Mouse (Mus musculus) frontal cortex, postnatal 36 days (tissue): ENCODE measurements around the gene Trim72.

Source experiments
- DNase-seq, 2 experiments: peaks; one replicate each; pipeline ENCODE4 v3.0.0; 2022; ENCODE audit warnings: low spot score in 2 of 2

Gene Trim72

DNA sequence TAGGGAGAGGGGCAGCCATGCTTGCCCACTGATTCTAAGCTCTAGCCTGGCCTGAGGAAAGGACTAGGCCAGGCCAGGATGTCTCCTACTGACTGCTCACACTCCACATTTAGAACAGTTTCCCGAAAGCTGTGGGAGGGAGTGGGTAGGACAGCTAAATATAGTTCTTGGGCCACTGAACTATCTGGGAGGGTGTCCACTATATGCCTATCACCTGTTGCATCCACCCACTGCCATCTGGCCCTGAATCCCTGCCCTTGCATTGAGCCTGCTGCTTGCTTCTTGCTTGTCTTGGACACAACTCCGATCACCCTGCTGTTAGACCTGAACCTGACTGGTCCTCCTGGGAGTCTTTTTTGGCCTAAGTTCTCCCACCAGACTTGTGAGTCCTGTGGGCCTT, at the start of gene Trim72:
Trim72 (plus strand) TSS at position 262 of the 400 bp plus-strand sequence.
- DNase-seq = peak in 1 of 2 experiments; percentile 53

DNA sequence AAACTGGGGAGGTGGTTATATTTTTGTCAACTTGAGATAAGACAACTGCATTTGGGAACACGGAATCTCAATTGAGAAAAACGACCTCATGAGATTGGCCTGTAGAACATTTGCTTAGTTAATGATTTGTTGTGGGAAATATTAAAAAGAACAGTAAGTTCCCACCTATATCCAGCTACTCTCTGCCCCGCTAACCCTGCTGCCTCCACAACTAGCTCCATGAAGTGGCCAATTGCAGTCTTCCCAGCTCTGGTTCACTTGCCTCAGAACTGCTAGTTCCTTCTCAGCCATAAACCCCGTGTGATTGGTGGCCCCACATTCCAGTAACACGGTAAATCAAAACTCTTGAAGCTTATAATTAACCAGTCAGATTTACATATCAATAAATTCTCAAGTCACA, 44.4 kb upstream of the Trim72 start:
- no peak for DNase-seq

DNA sequence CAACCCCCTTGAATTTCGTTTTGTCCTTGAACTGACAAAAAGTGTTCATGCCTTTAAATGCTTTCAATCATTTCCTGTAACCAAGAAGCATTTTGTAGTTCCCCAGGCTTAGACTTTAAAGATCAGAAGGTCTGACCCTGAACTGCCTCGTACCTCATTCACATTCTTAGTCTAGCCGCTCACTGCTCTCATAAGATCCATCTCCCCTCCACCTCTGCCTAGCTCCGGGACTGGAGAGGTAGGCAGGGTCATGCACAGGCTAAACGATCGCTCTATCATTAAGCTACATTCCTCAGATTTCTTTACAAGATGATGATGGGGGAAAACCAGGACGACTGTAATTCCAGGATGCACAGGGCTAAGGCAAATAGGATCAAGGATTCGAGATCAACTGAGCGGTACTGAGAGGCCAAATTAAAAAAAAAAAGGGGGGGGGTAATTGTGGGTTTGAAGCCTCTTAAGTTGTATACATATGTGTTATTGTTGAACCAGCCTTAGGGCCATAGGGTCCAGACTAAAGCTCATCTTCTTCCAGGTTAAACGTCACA, 37.3 kb upstream of the Trim72 start:
- DNase-seq = peak in 1 of 2 experiments; percentile 6

DNA sequence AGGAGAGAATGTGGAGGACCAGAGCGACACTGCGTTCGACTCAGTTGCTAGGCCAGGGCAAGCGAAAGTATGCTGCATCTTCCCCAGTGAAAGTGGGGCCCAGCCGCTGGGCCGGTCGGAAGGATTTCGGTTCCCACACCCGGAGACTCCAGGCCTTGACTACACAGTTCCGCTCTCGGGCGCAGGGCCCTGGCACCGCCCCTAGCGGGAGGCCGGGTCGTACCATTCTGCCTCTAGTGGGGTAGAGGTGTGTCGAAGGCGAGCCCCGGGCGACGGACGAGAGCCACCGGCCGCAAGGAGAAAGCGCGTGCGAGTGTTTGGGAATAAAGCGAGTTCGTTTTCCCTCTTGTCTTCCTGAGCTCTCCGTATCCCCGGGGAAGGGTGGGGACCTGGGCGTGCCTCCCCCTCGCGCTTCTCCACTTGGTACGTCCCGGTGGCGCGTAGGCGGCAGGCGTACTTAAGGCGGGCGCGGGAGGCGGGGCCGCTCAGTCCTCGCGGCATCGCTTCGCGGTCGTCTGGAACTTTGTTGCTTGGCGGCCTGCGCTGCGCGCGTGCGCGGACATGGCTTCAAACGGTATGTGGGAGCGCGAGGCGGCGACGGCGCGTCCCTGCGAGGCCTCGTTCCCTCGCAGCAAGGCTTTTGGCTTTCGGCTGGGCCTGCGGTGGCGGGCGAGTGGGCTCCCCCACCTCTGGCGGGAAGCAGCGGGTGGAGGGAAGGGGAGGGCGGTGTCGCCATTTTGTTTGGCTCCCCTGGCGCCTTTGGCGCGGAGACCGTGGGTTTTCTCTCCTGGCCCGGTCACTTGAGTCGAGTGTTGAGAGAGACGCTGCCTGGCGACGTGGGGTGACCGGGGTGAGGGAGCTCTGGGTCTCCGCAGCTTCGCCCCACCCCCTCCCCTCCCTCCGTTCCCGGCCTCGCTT, 36.5 kb upstream of the Trim72 start, which contains the start of gene Fus:
Fus (plus strand) TSS at position 454 of the 918 bp plus-strand sequence.
- peak; percentile 94 to 96 for DNase-seq

DNA sequence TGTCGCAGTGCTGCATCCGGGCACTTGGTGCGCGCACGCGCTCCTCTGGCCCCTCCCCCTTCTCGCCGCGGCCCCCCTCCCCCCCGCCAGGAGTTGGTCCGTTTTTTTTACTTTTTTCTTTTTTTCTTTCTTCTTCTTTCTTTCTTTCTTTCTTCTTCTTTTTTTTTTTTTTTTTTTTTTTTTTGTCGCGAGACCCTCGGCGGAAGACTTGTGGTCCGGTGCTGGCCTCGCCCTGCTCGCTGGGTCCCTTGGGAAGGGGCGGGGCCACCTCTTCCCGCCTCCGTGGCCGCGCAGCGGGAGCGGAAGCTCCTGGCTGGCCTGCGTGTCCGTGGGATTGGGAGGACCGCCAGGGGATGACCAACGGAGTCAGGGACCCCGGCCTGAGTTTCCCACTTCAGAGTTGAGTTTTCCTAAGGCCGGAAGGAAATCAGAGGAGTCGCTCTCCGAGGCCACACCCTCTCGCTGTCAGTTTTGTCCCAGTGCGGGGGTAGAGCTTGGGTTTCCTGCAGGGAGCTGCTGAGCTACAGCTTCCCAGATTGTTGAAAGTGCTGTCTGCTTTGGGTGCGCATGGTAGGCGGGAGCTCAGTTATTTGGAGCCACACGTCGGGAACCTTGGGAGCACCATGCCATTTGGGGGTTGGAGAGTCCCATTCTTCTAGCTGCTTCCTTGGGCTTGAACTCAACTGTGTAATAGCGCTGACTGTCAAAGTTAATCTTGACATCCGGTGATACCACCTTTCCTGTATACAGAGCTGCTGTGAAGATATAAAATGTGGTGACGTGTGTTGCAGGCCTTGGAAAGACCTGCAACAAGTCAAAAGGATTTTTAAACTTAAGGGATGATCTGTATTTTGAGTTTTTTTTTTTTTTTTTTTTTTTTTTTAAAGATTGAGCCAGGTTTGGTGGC, 35.6 kb upstream of the Trim72 start:
- peak; percentile 68 to 72 for DNase-seq

DNA sequence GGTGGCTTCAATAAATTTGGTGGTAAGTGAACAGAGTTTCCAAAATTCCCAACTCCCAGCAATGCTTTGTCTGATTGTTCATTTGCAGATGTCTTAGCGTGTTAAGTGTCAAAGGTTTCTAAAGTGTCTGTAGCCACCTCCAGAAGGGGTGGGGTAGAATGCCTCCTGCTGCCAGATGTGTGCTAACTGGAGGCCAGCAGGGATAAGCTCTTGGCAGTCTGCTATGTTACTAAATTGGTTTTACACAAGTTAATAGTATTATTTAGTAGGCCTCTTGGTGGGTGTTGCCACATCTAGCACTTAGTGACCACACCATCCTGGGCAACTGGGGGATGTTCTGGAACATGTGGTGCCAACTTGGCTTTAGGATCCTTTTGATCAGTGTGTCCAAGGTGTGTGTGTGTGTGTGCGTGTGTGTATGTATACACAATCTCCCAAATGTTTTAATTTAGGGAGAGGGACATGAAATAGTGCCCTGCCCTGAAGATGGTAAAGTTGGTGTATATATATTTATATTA, 29.3 kb upstream of the Trim72 start:
- DNase-seq = no peak

DNA sequence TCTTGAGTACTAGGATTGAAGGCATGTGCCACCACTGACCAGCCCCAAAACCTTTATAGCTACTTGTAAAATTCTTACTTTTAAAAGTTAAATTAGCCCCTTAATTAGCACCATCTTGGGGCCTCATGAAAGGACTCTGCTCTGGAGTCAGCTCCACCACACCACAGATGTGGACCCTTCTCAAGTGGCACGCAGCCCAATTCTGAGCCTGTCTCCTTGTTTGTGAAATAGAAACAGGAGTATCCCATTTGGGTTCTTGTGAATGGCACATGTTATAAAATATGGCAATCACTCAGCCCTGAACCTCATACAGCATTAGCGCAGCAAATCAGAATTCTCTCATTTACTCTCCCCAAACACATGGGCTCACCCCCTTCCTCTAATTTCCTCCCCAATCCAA, 24.9 kb upstream of the Trim72 start:
- DNase-seq = no peak

DNA sequence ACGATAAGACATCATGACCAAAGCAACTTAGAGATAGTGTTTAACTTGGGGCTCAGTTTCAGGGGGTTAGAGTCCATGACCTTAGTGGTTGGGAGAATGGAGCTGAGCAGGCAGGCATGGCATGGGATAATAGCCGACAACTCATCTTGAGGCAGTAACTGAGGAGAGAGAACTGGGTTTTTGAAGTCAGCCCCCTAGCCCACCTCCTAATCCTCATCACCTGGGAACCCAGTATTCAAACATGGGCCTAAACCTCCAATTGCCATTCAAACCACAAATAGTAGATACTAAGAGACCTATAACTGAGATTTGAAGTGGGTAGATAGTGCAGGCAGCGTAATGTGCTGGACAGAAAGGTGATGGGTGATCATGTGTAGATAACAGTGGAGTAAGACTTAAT, 23.1 kb upstream of the Trim72 start:
- DNase-seq = no peak

DNA sequence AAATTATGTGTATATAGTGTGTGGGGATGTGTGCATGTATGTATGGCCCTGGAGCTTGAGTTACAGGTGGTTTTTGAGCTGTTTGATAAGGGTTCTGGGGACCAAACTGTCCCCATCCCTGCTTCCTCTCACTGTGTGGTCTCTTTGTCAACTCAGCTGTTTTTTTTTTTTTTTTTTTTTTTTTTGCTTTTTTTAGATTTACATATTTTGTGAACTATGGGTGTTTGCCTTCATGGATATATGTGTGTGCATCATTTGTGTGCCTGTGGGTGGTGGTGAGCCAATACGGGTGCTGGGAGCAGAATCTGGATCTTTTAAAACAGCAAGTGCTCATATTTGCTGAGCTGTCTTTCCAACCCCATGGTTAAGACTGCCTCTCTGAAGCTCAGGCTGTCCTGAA, 14.8 kb upstream of the Trim72 start:
- no peak for DNase-seq

DNA sequence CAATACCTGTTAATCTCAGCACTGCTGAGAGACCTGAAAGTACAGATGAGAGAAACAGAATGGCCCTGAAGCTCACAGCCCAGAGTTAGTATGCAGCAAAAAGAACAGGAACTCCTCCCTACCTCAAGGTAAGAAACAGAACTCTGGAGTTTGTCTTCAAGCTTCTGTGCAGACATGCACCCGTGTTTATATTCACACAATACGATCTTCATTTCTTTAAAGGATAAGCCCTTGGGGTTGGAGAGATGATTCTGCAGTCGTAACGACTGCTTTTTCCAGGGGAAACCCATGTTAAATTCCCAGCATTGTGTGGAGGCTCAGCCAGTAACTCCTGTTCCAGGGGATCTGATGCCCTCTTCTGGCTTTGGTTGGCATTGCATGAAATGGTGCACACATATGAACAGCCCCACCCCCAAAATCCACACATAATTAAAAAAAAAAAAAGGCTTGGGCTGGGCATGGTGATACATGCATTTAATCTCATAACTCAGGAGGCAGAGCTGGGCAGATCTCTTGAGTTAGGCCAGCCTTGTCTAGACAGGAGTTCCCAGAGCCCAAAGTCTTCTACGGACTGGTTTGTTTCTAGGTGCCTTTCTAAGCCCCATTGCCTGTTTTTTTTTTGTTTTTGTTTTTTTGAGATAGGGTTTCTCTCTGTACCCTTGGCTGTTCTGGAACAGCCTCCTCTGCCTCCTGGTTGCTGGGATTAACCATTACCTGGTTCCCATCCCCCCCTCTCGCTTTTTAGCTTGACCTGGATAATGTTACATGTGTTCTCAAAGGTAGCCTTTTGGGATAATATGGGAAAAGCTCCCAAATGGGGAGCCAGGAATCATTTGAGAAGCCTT, 11.9 kb upstream of the Trim72 start:
- peak; percentile 69 to 81 for DNase-seq

DNA sequence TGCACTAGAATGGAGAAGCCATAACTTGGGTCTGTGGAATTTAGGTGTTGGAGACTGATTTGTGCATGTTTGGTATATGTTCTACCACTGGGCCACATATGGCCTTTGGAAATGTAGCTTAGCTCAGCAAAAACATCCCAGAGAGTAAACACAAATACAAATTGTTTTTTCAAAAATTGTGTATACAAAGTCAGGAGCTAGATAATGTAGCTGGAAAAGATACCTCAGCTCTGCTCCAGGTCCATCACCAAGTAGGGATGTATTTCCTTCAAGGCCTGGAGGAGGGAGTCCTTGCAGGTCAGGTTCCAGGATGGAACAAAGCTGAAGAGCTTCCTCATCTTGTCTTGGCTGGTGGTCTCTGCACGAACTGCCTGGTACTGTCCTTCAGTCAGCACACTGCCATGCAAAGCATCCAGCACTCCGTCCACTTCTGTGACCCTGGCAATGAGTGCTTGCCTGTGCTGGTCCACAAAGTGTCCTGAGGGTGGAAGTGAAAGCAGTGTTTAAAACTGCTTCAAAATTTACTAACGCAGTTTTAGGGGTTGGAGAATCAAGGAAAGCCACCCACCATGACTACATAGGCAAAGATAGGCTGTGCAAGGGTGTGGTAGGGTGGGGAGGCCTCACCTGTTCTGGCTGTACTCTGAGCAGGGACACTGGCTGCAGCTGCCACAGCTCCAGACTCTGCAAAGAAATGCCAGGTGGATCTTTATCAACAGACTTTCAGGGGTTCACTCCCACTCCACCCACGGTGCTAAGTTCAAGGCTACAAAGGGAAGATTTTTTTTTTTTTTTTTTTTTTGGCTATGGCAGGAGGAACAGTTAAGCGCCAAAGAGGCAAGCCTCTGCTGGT, 11.0 kb upstream of the Trim72 start:
- DNase-seq = no peak

DNA sequence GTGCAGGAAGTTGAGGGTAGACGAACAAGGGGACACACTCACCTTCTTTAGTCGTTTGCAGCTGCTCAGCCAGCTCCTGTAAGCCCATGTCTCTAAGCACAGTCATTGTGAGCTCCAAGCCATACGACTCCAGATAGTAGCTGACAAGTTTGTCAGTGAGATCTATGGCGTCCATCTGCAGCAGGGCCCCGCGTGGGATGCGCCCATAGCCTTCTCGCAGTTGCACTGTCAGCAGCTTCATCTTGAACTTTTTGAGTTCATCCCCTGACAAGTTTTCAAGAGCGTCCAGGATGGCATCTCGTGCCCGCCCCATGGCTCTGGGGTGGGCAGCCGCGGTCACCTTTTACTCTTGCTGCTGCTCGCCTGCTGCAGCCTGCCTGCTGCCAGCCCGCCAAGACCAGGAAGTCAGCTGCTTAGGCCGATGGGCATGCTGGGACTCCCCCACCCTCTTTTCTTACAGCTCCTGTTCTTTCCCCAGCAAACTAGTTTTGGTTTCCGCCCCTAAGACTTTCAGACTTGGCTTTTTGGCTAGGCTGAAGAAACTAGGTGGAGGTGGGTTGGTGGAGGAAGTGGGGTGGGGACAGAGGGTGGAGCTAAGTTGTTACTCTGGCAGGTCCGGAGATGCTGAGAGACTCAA, 10.3 kb upstream of the Trim72 start, which contains the start of gene Pycard:
Pycard (minus strand) TSS at position 527 of the 637 bp plus-strand sequence.
- no peak for DNase-seq

DNA sequence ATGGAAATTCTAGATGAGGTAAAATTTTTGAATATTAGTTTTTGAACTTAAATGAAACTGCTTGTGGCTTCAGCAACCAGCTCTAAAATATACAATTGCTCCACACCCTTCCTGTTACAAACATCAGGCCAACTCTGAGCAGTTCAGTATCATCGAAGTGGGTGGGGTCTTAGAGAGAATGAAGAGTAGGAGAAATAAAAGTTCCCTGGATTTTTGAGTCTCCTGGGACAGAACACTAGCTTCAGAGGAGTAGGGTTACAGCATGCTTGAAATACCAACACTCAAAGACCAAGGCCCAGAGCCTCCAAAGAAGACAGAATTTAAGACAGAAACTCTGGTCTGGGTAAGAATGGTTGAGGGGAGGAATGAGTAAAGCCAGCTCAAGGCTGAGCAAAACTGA, 4.3 kb upstream of the Trim72 start:
- no peak for DNase-seq

DNA sequence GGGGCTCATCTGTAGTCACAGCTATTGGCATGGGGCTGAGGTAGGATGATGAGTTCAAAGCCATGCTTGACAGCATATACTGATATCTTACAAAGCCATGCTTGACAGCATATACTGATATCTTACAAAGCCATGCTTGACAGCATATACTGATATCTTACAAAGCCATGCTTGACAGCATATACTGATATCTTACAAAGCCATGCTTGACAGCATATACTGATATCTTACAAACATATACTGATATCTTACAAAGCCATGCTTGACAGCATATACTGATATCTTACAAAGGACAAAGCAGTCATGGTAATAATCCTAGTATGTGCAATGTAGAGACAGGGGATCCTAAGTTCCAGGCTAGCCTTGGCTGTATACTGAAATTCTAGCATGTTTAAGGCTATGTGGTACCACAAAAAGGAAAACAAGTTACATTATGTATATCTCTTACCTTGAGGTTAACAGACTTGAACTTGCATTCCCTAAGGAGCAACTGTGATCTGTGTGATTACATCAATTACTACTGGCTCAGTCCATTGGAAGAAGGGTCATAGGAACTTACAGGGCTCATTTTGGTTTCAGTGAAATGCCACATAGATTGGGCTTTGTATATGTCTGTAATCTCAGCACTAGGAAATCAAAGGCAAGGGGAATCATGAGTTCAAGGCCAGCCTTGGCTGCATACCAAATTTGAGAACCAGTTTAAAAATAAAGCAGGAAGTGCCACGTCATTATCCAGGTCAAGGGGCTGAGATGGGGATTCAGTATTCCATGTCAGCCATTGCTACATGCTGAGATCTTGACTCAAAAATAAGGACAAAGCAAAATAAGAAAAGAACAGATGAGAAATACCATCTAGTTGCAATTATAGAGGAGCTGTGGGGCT, 3.4 kb upstream of the Trim72 start:
- no peak for DNase-seq

DNA sequence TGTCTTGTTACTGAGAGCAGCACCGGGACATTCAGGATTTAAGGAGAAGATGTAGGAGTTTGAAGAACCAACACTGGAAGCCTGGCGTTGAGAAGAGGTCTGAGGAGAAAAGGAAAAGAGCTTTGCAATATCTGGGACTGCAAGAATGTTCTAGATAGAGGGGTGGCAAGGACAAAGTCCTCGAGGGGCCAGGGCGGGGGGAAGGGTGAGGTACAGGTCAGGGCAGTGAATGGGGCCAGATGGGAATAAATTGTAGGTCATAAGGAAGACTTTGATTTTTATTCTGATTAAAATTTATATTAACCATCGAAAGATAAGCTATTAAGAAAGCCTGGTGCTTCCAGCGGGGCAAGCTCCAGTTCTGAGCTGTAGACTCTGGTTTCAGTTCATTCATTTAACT, 651 bp upstream of the Trim72 start:
- DNase-seq = no peak

DNA sequence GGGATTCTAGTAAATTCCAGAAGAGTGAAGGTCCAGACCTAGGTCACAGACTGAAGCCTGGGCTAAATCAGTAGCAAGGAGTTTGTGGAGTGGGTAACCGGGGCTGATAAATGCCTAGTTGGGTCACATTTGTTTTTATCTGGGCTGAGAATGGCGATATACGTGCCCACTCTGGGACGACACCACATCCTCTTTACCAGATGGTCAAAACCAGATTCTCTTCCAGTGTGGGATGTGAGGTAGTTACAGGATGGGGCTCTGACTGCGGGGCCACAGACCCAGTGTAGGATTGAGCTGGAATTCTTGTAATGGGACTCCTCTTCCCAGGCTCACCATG, 369 bp downstream of the Trim72 start:
- no peak for DNase-seq

DNA sequence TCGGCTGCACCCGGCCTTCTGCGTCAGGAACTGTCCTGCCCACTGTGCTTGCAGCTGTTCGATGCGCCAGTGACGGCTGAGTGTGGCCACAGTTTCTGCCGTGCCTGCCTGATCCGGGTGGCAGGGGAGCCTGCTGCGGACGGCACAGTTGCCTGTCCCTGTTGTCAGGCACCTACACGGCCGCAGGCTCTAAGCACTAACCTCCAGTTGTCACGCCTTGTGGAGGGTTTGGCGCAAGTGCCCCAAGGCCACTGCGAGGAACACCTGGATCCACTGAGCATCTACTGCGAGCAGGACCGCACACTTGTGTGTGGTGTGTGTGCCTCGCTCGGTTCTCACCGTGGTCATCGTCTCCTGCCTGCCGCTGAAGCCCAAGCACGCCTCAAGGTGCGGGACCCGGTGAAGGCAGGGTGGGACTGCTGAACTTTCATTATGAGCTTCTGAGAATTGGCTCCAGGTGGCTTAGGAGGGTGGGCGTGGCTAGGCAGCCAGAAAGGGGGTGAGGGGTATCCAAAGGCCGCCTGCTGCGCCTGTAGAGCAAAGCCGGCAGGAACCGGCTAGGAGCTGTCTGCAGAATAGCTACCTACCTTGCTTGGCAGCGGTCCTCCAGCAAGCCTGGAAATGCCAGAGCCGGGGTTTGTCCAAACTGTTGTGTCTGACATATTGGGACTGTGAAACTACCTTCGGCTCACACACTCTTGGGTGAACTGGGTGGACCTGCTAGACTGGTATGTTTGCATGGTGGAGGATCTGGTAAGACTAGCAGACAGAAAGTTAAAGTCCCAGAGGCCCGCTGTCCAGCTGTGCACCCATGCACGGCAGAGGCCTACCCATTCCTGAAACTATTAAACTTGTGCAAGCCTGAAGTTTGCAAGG, 976 bp downstream of the Trim72 start:
- DNase-seq = no peak

DNA sequence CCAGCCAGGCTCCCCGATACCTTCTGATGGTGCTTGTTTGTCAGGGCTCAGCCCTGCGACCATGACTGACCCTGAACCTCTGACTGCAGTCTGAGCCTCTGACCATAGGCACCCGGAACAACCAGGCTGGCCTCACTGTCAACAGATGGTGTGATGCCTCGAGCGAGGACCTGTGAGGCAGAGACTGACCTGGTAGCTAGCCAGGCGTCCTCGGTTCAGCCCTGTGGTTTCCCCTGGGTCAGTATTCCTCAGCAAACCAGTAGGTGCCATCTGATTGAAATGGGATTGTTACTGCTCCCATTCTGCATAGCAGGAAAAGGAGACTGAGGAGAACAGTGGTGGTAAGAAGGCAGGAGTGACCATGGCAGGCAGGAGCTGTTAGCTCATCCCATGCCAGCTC, 2.4 kb downstream of the Trim72 start:
- no peak for DNase-seq
